Mouse (Mus musculus): ENCODE measurements at regions not wholly inside any gene's neighbourhood (a gene's known extent, or its start where the extent isn't known, plus 50 kb on each side); places are given as distances from the start of the nearest gene placed in this dataset.

GRCm38 (mm10) chr8:67143479-67143878 is 283.5 kb downstream of the Naf1 start:
- no peak for DNase-seq (ENCODE audit: low read depth)

- no peak for DNase-seq (ENCODE audit: low read depth)
These were observed 321.7 kb downstream of the Naf1 start for GRCm38 (mm10) chr8:67181741-67182140.

- DNase-seq (ENCODE audit: low read depth) = no peak
These were observed 324.4 kb upstream of the Nat3 start for GRCm38 (mm10) chr8:67199213-67199612.

DNA sequence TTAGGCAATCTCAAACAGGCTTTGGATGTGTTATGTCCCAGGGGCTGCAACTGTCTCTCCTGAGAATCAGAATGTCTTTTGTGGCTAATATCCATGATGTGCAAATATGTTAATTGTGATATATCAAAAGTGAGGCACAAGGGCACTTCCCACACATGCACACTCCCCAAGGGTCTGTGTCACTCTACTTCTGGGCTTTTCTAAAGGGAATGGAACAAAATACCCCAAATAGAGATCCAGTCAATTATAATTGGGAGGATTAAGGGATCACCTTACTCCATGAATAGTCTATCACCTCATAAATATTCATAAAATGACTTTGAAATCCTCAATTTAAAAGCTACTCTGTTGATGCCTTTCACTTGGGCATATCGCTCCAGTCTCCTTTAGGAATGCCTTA is 317.6 kb upstream of the Nat3 start:
- no peak for DNase-seq (ENCODE audit: low read depth)

- DNase-seq (ENCODE audit: low read depth) = peak; percentile 22
These were observed 291.5 kb upstream of the Nat3 start for GRCm38 (mm10) chr8:67231921-67232701.

GRCm38 (mm10) chr8:67238934-67239333 is 284.7 kb upstream of the Nat3 start:
- no peak for DNase-seq (ENCODE audit: low read depth)

- DNase-seq (ENCODE audit: low read depth) = no peak
These were observed 244.9 kb upstream of the Nat3 start for GRCm38 (mm10) chr8:67278759-67279158.

- no peak for DNase-seq (ENCODE audit: low read depth)
These were observed 244.2 kb upstream of the Nat3 start for GRCm38 (mm10) chr8:67279449-67279848.

- DNase-seq (ENCODE audit: low read depth) = no peak
These were observed 213.2 kb upstream of the Nat3 start for GRCm38 (mm10) chr8:67310494-67310893.

GRCm38 (mm10) chr8:67317371-67317770 is 206.3 kb upstream of the Nat3 start:
- no peak for DNase-seq (ENCODE audit: low read depth)

DNA sequence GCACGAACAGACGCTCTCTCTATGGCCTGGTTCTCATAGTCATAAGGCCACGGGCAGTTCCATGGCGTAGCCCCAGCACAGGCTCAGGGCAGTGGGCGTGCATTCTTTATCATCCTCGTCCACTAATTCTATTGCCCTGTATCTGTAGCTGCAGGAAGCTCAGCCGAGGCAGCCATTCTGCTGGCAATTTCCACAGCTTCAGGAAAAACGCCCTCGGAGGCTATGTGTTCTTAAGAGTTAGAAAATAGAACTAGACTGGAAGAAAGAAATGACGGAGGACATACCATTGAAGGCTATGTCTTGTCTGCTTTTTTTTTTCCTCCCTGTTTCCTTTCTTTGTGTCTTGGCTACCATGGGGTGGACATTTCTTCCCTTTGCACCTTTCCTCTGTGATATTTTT is 205.0 kb upstream of the Nat3 start:
- no peak for DNase-seq (ENCODE audit: low read depth)

- no peak for DNase-seq (ENCODE audit: low read depth)
These were observed 203.1 kb upstream of the Nat3 start for GRCm38 (mm10) chr8:67320535-67320934.

DNA sequence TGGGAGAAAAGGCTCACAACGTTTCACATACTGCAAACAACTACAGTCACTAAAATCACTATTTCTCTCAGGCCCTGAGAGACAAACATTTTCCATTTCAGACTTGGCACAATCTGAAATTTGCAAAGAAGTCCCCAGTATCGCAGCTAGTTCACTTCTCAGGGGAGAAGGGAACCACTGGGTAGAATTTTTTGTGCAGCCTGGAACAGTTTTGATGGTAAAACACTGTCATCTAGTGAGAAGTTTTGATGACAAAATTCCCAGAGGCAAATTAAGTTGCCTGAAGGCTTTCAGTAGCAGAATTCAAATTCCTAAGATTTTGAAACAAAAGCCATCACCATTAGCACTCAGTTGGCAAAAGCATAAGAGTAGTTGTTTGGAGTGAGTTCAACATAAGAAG is 195.2 kb upstream of the Nat3 start:
- DNase-seq (ENCODE audit: low read depth) = no peak

DNA sequence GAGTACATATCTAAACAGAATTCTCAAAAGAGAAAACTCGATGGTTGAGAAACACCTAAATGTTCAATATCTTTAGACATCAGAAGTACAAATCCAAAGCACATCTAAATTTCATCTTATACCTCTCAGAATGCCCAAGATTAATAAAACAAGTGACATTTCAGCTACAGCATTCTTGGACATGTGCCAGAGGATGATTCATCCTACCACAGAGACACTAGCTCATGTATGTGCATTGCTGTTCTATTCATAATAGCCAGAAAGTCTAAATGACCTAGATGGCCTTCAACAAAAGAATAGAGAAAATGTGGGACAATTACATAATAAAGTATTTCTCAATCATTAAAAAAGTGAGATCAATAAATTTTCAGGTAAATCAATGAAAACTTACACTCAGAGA is 146.6 kb upstream of the Nat3 start:
- DNase-seq (ENCODE audit: low read depth) = no peak

DNA sequence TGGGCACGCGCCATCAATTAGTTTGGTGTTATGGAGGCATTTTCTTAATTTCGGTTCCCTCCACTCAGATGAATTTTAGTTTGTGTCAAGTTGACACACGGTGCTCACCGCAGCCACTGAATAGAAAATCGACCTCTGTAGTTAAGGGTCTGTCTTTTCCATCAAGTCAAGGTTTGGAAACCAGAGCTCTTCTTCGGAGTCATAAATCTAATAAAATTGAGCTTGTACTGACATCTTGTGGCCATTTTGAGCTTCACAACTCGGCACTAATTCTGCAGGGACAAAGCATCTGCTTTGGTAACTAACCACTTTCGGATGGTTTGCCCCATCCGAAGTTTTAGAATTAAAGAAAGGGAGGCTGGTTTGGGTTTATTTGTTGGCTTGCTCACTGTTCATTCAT is 117.7 kb upstream of the Nat3 start:
- DNase-seq (ENCODE audit: low read depth) = peak; percentile 7

DNA sequence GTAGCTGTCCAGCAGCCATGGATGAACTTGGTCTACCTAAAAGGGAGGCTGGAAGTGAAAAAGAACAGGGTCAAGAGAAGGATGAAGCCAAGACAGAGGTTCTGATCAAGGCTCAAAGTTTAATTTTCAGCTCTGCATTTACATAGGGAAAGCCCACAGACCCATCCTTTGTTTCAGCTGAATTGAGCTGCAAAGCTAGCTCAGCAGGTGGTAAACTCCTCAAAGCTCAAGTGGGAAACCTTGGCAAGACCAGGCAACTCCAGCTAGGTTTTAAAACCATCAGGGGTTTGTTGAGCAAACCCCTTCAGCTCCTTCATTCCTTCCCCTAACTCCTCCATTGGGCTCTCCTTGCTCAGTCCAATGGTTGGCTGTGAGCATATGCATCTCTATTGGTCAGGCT is 108.8 kb upstream of the Nat3 start:
- no peak for DNase-seq (ENCODE audit: low read depth)

DNA sequence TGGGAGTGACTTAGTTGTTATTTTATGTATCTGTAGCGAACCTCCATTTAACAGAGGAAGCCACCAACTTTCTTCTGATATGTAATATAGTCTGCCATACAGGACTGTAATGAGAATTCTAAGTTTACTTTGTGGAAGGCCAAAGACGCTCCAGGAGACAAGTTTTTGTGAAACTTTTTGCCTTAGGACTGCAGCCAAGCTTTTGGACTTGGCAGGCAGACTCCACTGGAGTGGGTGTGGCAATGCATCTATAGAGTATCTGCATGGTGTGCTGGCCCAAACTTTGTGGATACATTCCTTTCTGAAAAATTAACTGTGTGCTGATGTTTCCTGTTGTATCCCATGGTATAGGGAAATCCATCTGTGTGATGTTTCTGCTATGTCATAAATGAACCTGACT is 101.1 kb upstream of the Nat3 start:
- no peak for DNase-seq (ENCODE audit: low read depth)

All from c-Kit-positive CD71-positive TER-119-negative erythroid progenitor cells, embryonic 14.5 days (primary cell).